Mouse (Mus musculus): Measurements from ENCODE around the gene Spaar. TPM values are rescaled to one million over a fixed set of nuclear protein-coding genes. Genes with fewer than 3 reads are reported as not detected.

Spaar gene
- polyA plus RNA-seq, 1 experiment from 2014 or later = 0.04 TPM

DNA sequence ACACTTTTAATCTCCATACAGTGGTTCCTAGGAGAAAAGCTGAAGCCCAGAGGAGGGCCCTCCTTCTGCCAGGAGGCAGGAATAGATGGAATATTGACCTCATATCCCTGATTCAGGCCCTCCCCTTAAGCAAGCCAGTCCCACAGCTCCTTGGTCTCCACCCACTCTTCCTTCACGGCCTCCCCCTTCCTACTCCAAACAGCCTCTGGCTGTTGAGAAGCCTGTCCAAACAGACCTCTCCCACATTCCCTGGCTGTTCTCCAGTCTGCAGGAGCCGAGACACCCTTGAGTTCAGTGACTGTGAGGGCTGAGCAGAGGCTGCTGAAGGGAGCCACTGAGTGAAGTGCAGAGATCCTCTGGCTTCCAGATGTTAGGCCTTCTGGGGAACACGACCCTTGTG, 2.8 kb upstream of the Spaar start, which contains the start of gene Hrct1:
Hrct1 (plus strand) TSS at position 194 of the 400 bp plus-strand sequence.
- Histone ChIP-seq H3K4me3 (ENCODE audit: low read depth, low read length) (no peak within 1 kb of the TSS), H3K9me3 (replicated peaks; ENCODE audit: control insufficient read depth, low read length) (no peaks in the 10 kb centered on the region), H3K27ac (ENCODE audit: low read length) (no peak within 1 kb of the TSS; the same call in 1 of the 2 replicates), H3K36me3 (ENCODE audit: control insufficient read depth, insufficient read depth) (no peaks in the 10 kb centered on the region), H3K27me3 (ENCODE audit: control insufficient read depth, insufficient read depth, low read depth, low read length) (no peaks in the 10 kb centered on the region), H3K4me1 (ENCODE audit: control insufficient read depth, low read depth, low read length) (peaks cover 6% of the 10 kb centered on the region), H3K9ac (ENCODE audit: low read depth, low read length) (no peak within 1 kb of the TSS), H3K4me2 (ENCODE audit: low read depth, low read length) (no peak within 1 kb of the TSS)
- 46% methylated on average over 3 of the region's 3 CpGs for WGBS (ENCODE audit: insufficient replicate concordance)
- 0 out of 2 replicates have a peak, but pooled peaks have one; percentile 16 for ATAC-seq (ENCODE audit: low read depth)

DNA sequence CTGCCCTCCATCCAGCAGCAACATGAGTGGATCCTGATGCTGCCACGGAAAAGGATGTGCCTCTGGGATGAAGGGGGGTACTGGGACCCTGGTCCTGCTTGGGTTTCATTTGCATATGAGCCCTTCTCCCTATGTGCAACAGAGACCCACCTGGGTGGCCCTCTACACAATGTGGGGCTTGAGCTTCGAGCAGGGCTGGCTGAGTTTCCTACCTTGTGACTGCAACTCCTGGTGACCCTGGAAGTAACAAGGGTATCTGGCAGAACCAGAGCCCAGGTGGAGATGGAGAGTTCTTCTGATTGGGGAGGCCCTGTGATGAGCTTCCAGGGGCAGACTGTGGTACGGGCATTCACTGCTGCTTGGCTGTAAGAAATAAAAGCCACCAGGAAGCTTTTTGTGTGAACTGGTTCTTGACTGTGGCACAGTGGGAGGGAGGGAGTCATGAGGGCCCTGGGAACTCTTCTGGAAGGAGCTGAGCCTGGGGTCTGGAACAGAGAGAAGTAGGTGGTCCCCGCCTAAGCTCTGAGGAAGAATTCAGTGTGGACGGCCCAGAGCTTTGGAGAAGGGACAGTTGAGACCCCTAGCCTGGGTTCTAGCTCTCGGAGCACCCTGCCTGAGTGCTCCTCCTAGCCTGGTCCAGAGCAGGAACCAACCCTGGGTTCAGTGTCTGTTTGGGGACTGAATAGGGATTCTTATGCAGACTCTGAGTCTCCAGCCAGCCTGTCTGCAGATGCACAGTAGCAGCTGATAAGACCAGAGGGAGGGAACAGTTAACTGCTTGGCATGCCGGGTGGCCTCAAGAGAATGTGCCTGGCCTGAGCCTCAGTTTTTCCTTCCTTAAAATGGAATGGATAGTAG, 1.9 kb upstream of the Spaar start:
- no peak overlapping the region for H3K4me2 ChIP-seq (ENCODE audit: low read depth, low read length)
- no peak for ATAC-seq (ENCODE audit: low read depth)
- WGBS (ENCODE audit: insufficient replicate concordance) = 37% methylated on average over 7 of the region's 7 CpGs

DNA sequence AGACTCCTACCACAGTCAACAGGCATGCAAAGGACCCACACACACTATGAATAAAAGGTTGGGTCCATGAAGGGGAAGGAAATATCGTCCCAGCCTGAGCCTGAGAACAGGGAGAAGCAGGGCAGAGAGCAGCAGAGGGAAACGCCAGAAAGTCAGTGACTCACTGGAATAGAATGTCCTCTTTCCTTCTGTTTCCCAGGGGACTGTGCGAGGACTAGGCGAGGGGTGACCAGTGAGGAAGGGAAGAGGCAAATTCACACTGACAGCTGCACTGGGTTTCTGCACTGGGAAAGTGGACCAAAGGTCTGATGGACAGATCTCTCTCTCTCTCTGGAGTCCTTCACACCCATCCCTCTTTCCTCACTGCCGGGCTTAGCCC, 1.3 kb upstream of the Spaar start:
- 28% methylated on average over 5 of the region's 5 CpGs for WGBS (ENCODE audit: insufficient replicate concordance)
- H3K9me3 ChIP-seq (replicated peaks; ENCODE audit: control insufficient read depth, low read length) = no peaks in the 10 kb centered on the region
- H3K36me3 ChIP-seq (ENCODE audit: control insufficient read depth, insufficient read depth) = no peaks in the 10 kb centered on the region
- no peak for ATAC-seq (ENCODE audit: low read depth)
- no peak overlapping the region for H3K9ac ChIP-seq (ENCODE audit: low read depth, low read length)
- no peaks in the 10 kb centered on the region for H3K27me3 ChIP-seq (ENCODE audit: control insufficient read depth, insufficient read depth, low read depth, low read length)
- no peak overlapping the region for H3K4me2 ChIP-seq (ENCODE audit: low read depth, low read length)
- H3K4me3 ChIP-seq (ENCODE audit: low read depth, low read length) = no peak overlapping the region
- peaks cover 6% of the 10 kb centered on the region for H3K4me1 ChIP-seq (ENCODE audit: control insufficient read depth, low read depth, low read length)
- H3K27ac ChIP-seq (ENCODE audit: low read length) = peak overlapping the region; percentile 15; the same call in 1 of the 2 replicates

More for the DNA sequence above, 1.9 kb upstream of the Spaar start:
- no peaks in the 10 kb centered on the region for H3K36me3 ChIP-seq (ENCODE audit: control insufficient read depth, insufficient read depth)
- H3K9me3 ChIP-seq (replicated peaks; ENCODE audit: control insufficient read depth, low read length) = no peaks in the 10 kb centered on the region
- H3K27ac ChIP-seq (ENCODE audit: low read length) = no peak overlapping the region; the same call in 1 of the 2 replicates
- no peaks in the 10 kb centered on the region for H3K27me3 ChIP-seq (ENCODE audit: control insufficient read depth, insufficient read depth, low read depth, low read length)
- H3K9ac ChIP-seq (ENCODE audit: low read depth, low read length) = no peak overlapping the region
- no peak overlapping the region for H3K4me3 ChIP-seq (ENCODE audit: low read depth, low read length)
- H3K4me1 ChIP-seq (ENCODE audit: control insufficient read depth, low read depth, low read length) = peaks cover 6% of the 10 kb centered on the region

GRCm38 (mm10) chr4:43729126-43729525, 708 bp upstream of the Spaar start:
- Histone ChIP-seq H3K36me3 (ENCODE audit: control insufficient read depth, insufficient read depth) (no peaks in the 10 kb centered on the region), H3K9me3 (replicated peaks; ENCODE audit: control insufficient read depth, low read length) (no peaks in the 10 kb centered on the region), H3K4me1 (ENCODE audit: control insufficient read depth, low read depth, low read length) (peaks cover 6% of the 10 kb centered on the region), H3K27ac (ENCODE audit: low read length) (peak overlapping the region; percentile 15; the same call in 1 of the 2 replicates), H3K4me3 (ENCODE audit: low read depth, low read length) (no peak overlapping the region), H3K4me2 (ENCODE audit: low read depth, low read length) (no peak overlapping the region), H3K27me3 (ENCODE audit: control insufficient read depth, insufficient read depth, low read depth, low read length) (no peaks in the 10 kb centered on the region), H3K9ac (ENCODE audit: low read depth, low read length) (no peak overlapping the region)
- no peak for ATAC-seq (ENCODE audit: low read depth)
- WGBS (ENCODE audit: insufficient replicate concordance) = 29% methylated on average over 3 of the region's 3 CpGs

GRCm38 (mm10) chr4:43730750-43731297, 990 bp downstream of the Spaar start:
- Histone ChIP-seq H3K27ac (ENCODE audit: low read length) (no peak overlapping the region), H3K4me3 (ENCODE audit: low read depth, low read length) (no peak overlapping the region), H3K36me3 (ENCODE audit: control insufficient read depth, insufficient read depth) (no peaks in the 10 kb centered on the region), H3K27me3 (ENCODE audit: control insufficient read depth, insufficient read depth, low read depth, low read length) (no peaks in the 10 kb centered on the region), H3K9ac (ENCODE audit: low read depth, low read length) (no peak overlapping the region), H3K4me2 (ENCODE audit: low read depth, low read length) (no peak overlapping the region), H3K4me1 (ENCODE audit: control insufficient read depth, low read depth, low read length) (peaks cover 6% of the 10 kb centered on the region), H3K9me3 (replicated peaks; ENCODE audit: control insufficient read depth, low read length) (no peaks in the 10 kb centered on the region)
- 0 out of 2 replicates have a peak, but pooled peaks have one; percentile 3 for ATAC-seq (ENCODE audit: low read depth)
- 60% methylated on average over 21 of the region's 21 CpGs for WGBS (ENCODE audit: insufficient replicate concordance)

DNA sequence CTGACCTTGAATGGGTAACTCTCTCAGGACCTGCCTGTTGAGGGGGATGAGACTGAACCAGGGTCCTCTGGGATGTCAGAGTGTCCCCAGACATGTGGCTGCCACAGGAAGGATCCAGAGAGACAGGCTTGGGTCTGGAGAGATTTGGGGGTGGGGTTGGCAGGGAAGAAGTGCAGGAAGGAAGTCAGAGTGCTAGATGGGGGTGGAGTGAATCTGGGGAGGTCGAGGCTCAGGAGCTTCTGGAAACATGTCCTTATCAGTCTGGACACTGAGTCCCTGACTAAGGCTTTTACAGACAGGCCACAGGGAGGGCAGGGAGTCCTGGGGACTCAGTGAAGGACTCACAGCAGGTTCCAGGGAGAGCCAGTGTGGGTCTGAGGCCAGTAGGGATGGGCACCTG, 2.3 kb downstream of the Spaar start:
- no peak overlapping the region for H3K9ac ChIP-seq (ENCODE audit: low read depth, low read length)
- no peaks in the 10 kb centered on the region for H3K36me3 ChIP-seq (ENCODE audit: control insufficient read depth, insufficient read depth)
- no peak overlapping the region for H3K4me3 ChIP-seq (ENCODE audit: low read depth, low read length)
- 0% methylated on average over 1 of the region's 1 CpGs for WGBS (ENCODE audit: insufficient replicate concordance)
- no peak overlapping the region for H3K4me2 ChIP-seq (ENCODE audit: low read depth, low read length)
- ATAC-seq (ENCODE audit: low read depth) = no peak
- no peak overlapping the region for H3K27ac ChIP-seq (ENCODE audit: low read length)
- no peaks in the 10 kb centered on the region for H3K27me3 ChIP-seq (ENCODE audit: control insufficient read depth, insufficient read depth, low read depth, low read length)
- H3K9me3 ChIP-seq (replicated peaks; ENCODE audit: control insufficient read depth, low read length) = no peaks in the 10 kb centered on the region
- H3K4me1 ChIP-seq (ENCODE audit: control insufficient read depth, low read depth, low read length) = peaks cover 6% of the 10 kb centered on the region

DNA sequence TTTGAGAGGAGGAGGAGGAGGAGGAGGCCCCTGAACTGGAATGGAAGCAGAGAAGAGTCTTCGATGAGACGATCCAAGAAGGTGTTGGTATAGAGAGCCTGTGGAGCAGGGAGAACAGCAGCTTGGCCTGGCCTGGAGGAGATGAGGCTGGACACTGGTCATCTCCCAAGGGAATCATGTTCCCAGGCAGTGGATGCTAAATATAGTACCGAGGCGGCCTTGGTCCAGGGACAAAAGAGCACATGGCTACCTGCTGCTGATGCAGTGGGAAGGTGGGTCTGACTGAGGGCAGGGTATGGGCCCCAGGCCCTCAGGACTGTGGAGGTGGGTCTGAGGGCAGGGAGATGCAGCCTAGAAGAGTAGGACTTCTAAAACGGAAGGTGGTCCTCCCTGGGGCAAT, 3.4 kb downstream of the Spaar start:
- H3K27ac ChIP-seq (ENCODE audit: low read length) = no peak overlapping the region
- H3K4me2 ChIP-seq (ENCODE audit: low read depth, low read length) = no peak overlapping the region
- H3K4me1 ChIP-seq (ENCODE audit: control insufficient read depth, low read depth, low read length) = peaks cover 6% of the 10 kb centered on the region
- H3K36me3 ChIP-seq (ENCODE audit: control insufficient read depth, insufficient read depth) = no peaks in the 10 kb centered on the region
- H3K27me3 ChIP-seq (ENCODE audit: control insufficient read depth, insufficient read depth, low read depth, low read length) = no peaks in the 10 kb centered on the region
- 69% methylated on average over 5 of the region's 5 CpGs for WGBS (ENCODE audit: insufficient replicate concordance)
- no peak overlapping the region for H3K9ac ChIP-seq (ENCODE audit: low read depth, low read length)
- H3K9me3 ChIP-seq (replicated peaks; ENCODE audit: control insufficient read depth, low read length) = no peaks in the 10 kb centered on the region
- no peak for ATAC-seq (ENCODE audit: low read depth)
- no peak overlapping the region for H3K4me3 ChIP-seq (ENCODE audit: low read depth, low read length)

DNA sequence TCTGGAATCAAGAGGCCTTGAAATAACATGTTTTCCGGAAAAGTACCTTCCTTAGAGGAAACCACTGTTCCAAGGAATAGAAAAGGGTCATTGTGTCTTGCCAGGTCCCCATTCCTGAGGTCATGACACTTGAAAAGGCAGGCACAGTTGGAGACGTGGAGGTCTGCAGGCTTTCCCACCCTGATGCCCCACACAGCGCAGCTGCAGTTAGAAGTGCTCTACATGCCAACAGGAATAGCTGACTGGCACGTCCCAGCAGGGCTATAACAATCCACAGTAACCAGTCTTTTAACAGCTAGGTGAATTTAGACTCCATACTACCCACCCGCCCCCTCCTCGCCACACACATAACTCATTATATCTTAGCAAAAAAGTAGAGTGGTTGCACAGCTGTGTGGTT, 7.3 kb downstream of the Spaar start:
- H3K36me3 ChIP-seq (ENCODE audit: control insufficient read depth, insufficient read depth) = no peaks in the 10 kb centered on the region
- H3K4me2 ChIP-seq (ENCODE audit: low read depth, low read length) = no peak overlapping the region
- no peak for ATAC-seq (ENCODE audit: low read depth)
- 55% methylated on average over 6 of the region's 6 CpGs for WGBS (ENCODE audit: insufficient replicate concordance)
- no peaks in the 10 kb centered on the region for H3K4me1 ChIP-seq (ENCODE audit: control insufficient read depth, low read depth, low read length)
- no peak overlapping the region for H3K9ac ChIP-seq (ENCODE audit: low read depth, low read length)
- H3K27ac ChIP-seq (ENCODE audit: low read length) = no peak overlapping the region
- no peaks in the 10 kb centered on the region for H3K27me3 ChIP-seq (ENCODE audit: control insufficient read depth, insufficient read depth, low read depth, low read length)
- H3K4me3 ChIP-seq (ENCODE audit: low read depth, low read length) = no peak overlapping the region
- H3K9me3 ChIP-seq (replicated peaks; ENCODE audit: control insufficient read depth, low read length) = no peaks in the 10 kb centered on the region

Data from liver, embryonic 16.5 days (tissue).